Mouse (Mus musculus) brown adipose tissue, adult 24 weeks (tissue): ENCODE data around the gene Nodal. TPM values are rescaled to one million over a fixed set of nuclear protein-coding genes. Genes with fewer than 3 reads are reported as not detected.
A peak's percentile ranks its signal among the peaks of the same experiment; 100 is the strongest.

Experiments used
- H3K27ac ChIP-seq: fragments of 200-500 bp; replicated peaks from 2 replicates; pipeline ENCODE4 v1.5.1; 2012; ENCODE audit warnings: low read depth, mild to moderate bottlenecking, low read length
- H3K4me1 ChIP-seq: fragments of 200-500 bp; 2 replicates; pipeline ENCODE4 v1.6.1; 2012; ENCODE audit warnings: low read length, mixed read lengths; ENCODE audit not compliant: control insufficient read depth, insufficient read depth, insufficient read length
- H3K4me3 ChIP-seq: fragments of 200-500 bp; 2 replicates; pipeline ENCODE4 v1.5.1; 2012; ENCODE audit warnings: low read depth, mild to moderate bottlenecking, low read length, moderate library complexity; ENCODE audit not compliant: insufficient read depth
- polyA plus RNA-seq: library from polyadenylated mRNA; stranded (reverse); fragments of >200 nt; gene quantifications from 2 replicates; pipeline ENCODE4 v1.2.4, GENCODE M21; 2012; ENCODE audit not compliant: missing spikeins, insufficient read depth, insufficient read length

Gene Nodal
- polyA plus RNA-seq, 1 experiment, result not detected

- no peak overlapping the region for H3K4me3 ChIP-seq
- H3K4me1 ChIP-seq, result peaks cover under 1% of the 10 kb centered on the region; the same call in 1 of the 2 replicates
- no peak overlapping the region for H3K27ac ChIP-seq
Measured at GRCm38 (mm10) chr10:61412910-61413625, 4.7 kb upstream of the Nodal start.

GRCm38 (mm10) chr10:61415240-61415639, 2.5 kb upstream of the Nodal start:
- no peak overlapping the region for H3K27ac ChIP-seq
- H3K4me3 ChIP-seq, result no peak overlapping the region
- peaks cover 13% of the 10 kb centered on the region for H3K4me1 ChIP-seq

- peaks cover 17% of the 10 kb centered on the region for H3K4me1 ChIP-seq
- H3K27ac ChIP-seq, result no peak overlapping the region
- H3K4me3 ChIP-seq, result no peak overlapping the region
Measured at GRCm38 (mm10) chr10:61415890-61416289, 1.9 kb upstream of the Nodal start.

GRCm38 (mm10) chr10:61416561-61416960, 1.2 kb upstream of the Nodal start:
- Histone ChIP-seq H3K4me3 (no peak overlapping the region), H3K27ac (no peak overlapping the region), H3K4me1 (peaks cover 17% of the 10 kb centered on the region)

- H3K4me1 ChIP-seq, result peaks cover 17% of the 10 kb centered on the region
- H3K4me3 ChIP-seq, result no peak overlapping the region
- no peak overlapping the region for H3K27ac ChIP-seq
Measured at GRCm38 (mm10) chr10:61417046-61417445, 726 bp upstream of the Nodal start.

GRCm38 (mm10) chr10:61418131-61418900, 544 bp downstream of the Nodal start:
- Histone ChIP-seq H3K4me1 (peaks cover 17% of the 10 kb centered on the region), H3K4me3 (peak overlapping the region; percentile 58), H3K27ac (no peak overlapping the region; the same call in 1 of the 2 replicates)

- Histone ChIP-seq H3K4me3 (peak overlapping the region; percentile 58), H3K4me1 (peaks cover 21% of the 10 kb centered on the region), H3K27ac (peak overlapping the region; percentile 88)
Measured at GRCm38 (mm10) chr10:61419146-61419545, 1.4 kb downstream of the Nodal start.

- Histone ChIP-seq H3K27ac (peak overlapping the region; percentile 90), H3K4me1 (peaks cover 28% of the 10 kb centered on the region), H3K4me3 (no peak overlapping the region)
Measured at GRCm38 (mm10) chr10:61420011-61420410, 2.2 kb downstream of the Nodal start.

- Histone ChIP-seq H3K27ac (no peak overlapping the region), H3K4me3 (no peak overlapping the region), H3K4me1 (peaks cover 49% of the 10 kb centered on the region)
Measured at GRCm38 (mm10) chr10:61422861-61423260, 5.1 kb downstream of the Nodal start.

- Histone ChIP-seq H3K4me3 (no peak overlapping the region), H3K4me1 (peaks cover 53% of the 10 kb centered on the region), H3K27ac (no peak overlapping the region)
Measured at GRCm38 (mm10) chr10:61423289-61423688, 5.5 kb downstream of the Nodal start.

- Histone ChIP-seq H3K4me3 (no peak overlapping the region), H3K4me1 (peaks cover 50% of the 10 kb centered on the region), H3K27ac (no peak overlapping the region)
Measured at GRCm38 (mm10) chr10:61424500-61424899, 6.7 kb downstream of the Nodal start.

GRCm38 (mm10) chr10:61425047-61425446, 7.3 kb downstream of the Nodal start:
- H3K4me1 ChIP-seq, result peaks cover 50% of the 10 kb centered on the region
- no peak overlapping the region for H3K4me3 ChIP-seq
- peak overlapping the region; percentile 85 for H3K27ac ChIP-seq

- peaks cover 44% of the 10 kb centered on the region for H3K4me1 ChIP-seq
- H3K4me3 ChIP-seq, result no peak overlapping the region
Measured at GRCm38 (mm10) chr10:61426251-61426757, 8.5 kb downstream of the Nodal start.

GRCm38 (mm10) chr10:61427951-61428350, 10.2 kb downstream of the Nodal start:
- Histone ChIP-seq H3K4me1 (peaks cover 44% of the 10 kb centered on the region), H3K4me3 (no peak overlapping the region), H3K27ac (no peak overlapping the region)

More at GRCm38 (mm10) chr10:61426251-61426757, 8.5 kb downstream of the Nodal start:
- peak overlapping the region; percentile 85 for H3K27ac ChIP-seq

GRCm38 (mm10) chr10:61428416-61428815, 10.6 kb downstream of the Nodal start:
- no peak overlapping the region for H3K4me3 ChIP-seq
- peaks cover 44% of the 10 kb centered on the region for H3K4me1 ChIP-seq
- H3K27ac ChIP-seq, result no peak overlapping the region
